Mouse (Mus musculus): ENCODE measurements at regions not wholly inside any gene's neighbourhood (a gene's known extent, or its start where the extent isn't known, plus 50 kb on each side); places are given as distances from the start of the nearest gene placed in this dataset.
A peak's percentile ranks its signal among the peaks of the same experiment; 100 is the strongest.

- intact Hi-C loops (cut with DNase I): loop anchor here (5.0 to 10.0 kb wide), 2 partner anchors 461 to 644 kb away; no protein-coding TSS in a partner anchor
- DNase-seq: peak; percentile 79 to 83
Observed at GRCm38 (mm10) chr3:148343633-148344361, 646.6 kb downstream of the Adgrl2 start.

- intact Hi-C loops (cut with DNase I): loop anchor here (5.0 to 10.0 kb wide), 2 partner anchors 462 to 644 kb away; no protein-coding TSS in a partner anchor
- peak in 1 of 2 experiments; percentile 4 for DNase-seq
Observed at GRCm38 (mm10) chr3:148343256-148343632, 647.1 kb downstream of the Adgrl2 start.

GRCm38 (mm10) chr3:148339258-148339657 is 651.1 kb downstream of the Adgrl2 start:
- DNase-seq: no peak
- intact Hi-C loops (cut with DNase I): no loop called here

GRCm38 (mm10) chr3:148336640-148337039 is 653.7 kb downstream of the Adgrl2 start:
- DNase-seq: no peak
- intact Hi-C loops (cut with DNase I): no loop called here

GRCm38 (mm10) chr3:148336091-148336511 is 654.3 kb downstream of the Adgrl2 start:
- DNase-seq: peak; percentile 3 to 18
- intact Hi-C loops (cut with DNase I): no loop called here

- no peak for DNase-seq
- intact Hi-C loops (cut with DNase I): no loop called here
Observed at GRCm38 (mm10) chr3:148335654-148336053, 654.7 kb downstream of the Adgrl2 start.

GRCm38 (mm10) chr3:148324911-148325621 is 665.3 kb downstream of the Adgrl2 start:
- no peak for DNase-seq
- intact Hi-C loops (cut with DNase I): no loop called here

- intact Hi-C loops (cut with DNase I): no loop called here
- no peak for DNase-seq
Observed at GRCm38 (mm10) chr3:148321894-148322293, 668.5 kb downstream of the Adgrl2 start.

- intact Hi-C loops (cut with DNase I): no loop called here
- DNase-seq: no peak
Observed at GRCm38 (mm10) chr3:148316198-148316597, 674.2 kb downstream of the Adgrl2 start.

- intact Hi-C loops (cut with DNase I): no loop called here
- no peak for DNase-seq
Observed at GRCm38 (mm10) chr3:148315286-148315685, 675.1 kb downstream of the Adgrl2 start.

- DNase-seq: no peak
Observed at GRCm38 (mm10) chr3:148295515-148295914, 694.8 kb downstream of the Adgrl2 start.

GRCm38 (mm10) chr3:148278978-148279377 is 711.4 kb downstream of the Adgrl2 start:
- DNase-seq: no peak
- intact Hi-C loops (cut with DNase I): no loop called here

More at GRCm38 (mm10) chr3:148295515-148295914, 694.8 kb downstream of the Adgrl2 start:
- intact Hi-C loops (cut with DNase I): no loop called here

- intact Hi-C loops (cut with DNase I): no loop called here
- DNase-seq: no peak
Observed at GRCm38 (mm10) chr3:148272159-148272848, 718.1 kb downstream of the Adgrl2 start.

- DNase-seq: no peak
- intact Hi-C loops (cut with DNase I): no loop called here
Observed at GRCm38 (mm10) chr3:148268812-148269211, 721.5 kb downstream of the Adgrl2 start.

- intact Hi-C loops (cut with DNase I): no loop called here
- no peak for DNase-seq
Observed at GRCm38 (mm10) chr3:148259211-148259610, 731.1 kb downstream of the Adgrl2 start.

GRCm38 (mm10) chr3:148248617-148249016 is 741.7 kb downstream of the Adgrl2 start:
- DNase-seq: peak; percentile 75 to 82
- intact Hi-C loops (cut with DNase I): no loop called here

GRCm38 (mm10) chr3:148246786-148247185 is 743.6 kb downstream of the Adgrl2 start:
- intact Hi-C loops (cut with DNase I): no loop called here

GRCm38 (mm10) chr3:148238093-148238492 is 752.3 kb downstream of the Adgrl2 start:
- DNase-seq: no peak

More at GRCm38 (mm10) chr3:148246786-148247185, 743.6 kb downstream of the Adgrl2 start:
- no peak for DNase-seq

GRCm38 (mm10) chr3:148237555-148237954 is 752.8 kb downstream of the Adgrl2 start:
- intact Hi-C loops (cut with DNase I): no loop called here
- DNase-seq: peak in 1 of 2 experiments; percentile 5

More at GRCm38 (mm10) chr3:148238093-148238492, 752.3 kb downstream of the Adgrl2 start:
- intact Hi-C loops (cut with DNase I): no loop called here

- intact Hi-C loops (cut with DNase I): no loop called here
- no peak for DNase-seq
Observed at GRCm38 (mm10) chr3:148233616-148234015, 756.7 kb downstream of the Adgrl2 start.

GRCm38 (mm10) chr3:148229192-148229591 is 761.2 kb downstream of the Adgrl2 start:
- no peak for DNase-seq
- intact Hi-C loops (cut with DNase I): no loop called here

Data from heart, postnatal 14 days (tissue).